Mouse (Mus musculus) heart, adult 9 months (tissue): ENCODE data around the gene Nomo1.
A peak's percentile ranks its signal among the peaks of the same experiment; 100 is the strongest.

Source experiments
- DNase-seq, 2 experiments: peaks; one replicate each; pipeline ENCODE4 v3.0.0; 2022; ENCODE audit warnings: low spot score in 2 of 2

Gene Nomo1

DNA sequence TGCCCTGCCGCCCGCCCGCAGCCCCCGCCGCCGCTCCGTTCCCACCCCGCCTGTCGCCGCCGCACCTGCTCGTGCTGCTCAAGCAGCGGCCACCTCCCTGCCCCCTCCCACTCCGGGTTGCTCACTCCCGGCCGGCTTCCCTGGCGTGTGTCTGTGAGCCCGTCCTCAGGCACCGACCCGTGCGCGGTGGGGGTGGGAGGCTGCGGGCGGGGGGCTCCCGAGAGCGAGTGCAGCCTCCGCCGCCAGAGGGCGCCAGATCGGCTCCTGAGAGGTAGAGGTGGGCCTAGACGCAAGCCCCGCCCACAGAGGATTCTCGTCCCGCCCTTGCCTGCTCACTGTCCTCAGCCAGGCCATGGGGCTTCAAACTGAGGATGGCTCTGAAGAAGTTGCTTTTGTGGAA lies 67.1 kb downstream of the Nomo1 start, which contains the start of gene Kcnj11:
Gene Kcnj11, minus strand, starts transcription at position 202 of the 400 bp plus-strand sequence.
- DNase-seq, result peak; percentile 46 to 59

DNA sequence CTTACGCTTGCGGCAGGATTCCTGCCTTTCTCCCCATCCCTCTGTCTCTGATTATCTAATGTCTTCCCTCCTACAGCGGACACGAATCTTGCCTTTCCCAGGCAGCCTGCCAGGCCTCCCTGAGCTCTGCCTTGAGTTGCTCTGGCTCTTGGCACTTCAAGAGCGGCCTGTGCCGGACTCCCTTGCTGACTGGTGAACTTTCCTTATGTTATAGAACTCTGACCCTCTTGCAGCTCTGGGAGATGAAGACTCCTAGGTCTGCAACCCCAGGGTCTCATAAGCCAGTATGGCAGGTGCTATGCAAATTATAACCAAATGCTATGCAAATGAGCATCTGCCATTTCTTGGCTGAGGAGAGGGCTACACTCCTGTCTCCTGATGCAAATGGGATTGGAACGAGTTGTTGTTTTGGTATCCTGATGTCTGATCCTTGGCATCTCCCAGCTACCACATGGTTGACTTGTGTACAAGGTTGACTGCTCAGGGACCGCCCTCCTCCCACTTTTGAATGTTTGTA lies 69.6 kb downstream of the Nomo1 start:
- no peak for DNase-seq

DNA sequence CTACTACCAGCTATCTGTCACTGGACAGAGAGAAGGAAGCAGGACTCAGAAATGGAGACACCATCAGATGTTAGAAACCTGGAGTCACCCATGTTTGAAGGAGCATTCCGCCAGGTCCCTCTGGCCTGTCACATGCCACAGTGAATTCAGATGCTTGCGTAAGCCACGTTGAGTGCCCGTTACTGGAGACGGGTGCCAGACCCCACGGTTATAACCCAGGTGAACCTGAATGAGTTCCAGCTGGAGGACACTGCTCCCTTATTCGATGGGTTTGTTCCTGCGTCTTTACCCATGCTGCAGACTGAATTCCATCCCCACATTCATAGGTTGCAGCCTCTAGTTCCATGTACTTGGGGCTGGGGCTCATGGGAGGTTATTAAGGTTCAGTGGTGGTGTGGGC lies 70.3 kb downstream of the Nomo1 start:
- no peak for DNase-seq

DNA sequence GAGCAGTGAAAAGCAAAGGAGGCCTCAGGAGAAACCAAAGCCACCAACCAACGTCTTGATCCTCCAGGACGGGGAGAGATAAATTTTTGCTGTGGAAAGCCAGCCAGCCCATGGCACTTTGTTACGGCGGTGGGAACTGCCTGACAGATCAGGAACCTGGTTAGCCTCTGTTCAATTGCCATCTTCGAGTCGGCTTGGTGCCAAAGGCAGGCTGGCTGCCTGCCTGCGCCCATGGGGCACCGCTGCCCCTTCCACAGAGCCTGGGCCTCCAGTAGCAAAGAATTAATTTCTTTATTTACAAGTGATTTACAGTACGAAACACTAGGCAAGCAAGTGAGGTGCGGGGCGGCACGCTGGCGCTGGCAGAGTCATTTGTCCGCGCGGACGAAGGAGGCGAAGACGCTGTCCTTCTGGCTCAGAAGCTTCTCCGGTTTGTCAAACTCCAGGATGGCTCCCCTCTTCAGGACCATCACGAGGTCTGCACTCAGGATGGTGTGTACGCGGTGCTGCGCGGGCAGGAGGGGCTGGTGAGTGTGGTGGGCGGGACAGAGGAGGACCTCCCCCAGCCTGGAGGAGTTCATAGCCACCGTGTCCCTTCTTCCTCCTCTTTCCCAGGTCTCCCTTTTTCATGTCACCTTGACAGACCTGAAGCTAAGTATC lies 70.9 kb downstream of the Nomo1 start:
- DNase-seq, result no peak

DNA sequence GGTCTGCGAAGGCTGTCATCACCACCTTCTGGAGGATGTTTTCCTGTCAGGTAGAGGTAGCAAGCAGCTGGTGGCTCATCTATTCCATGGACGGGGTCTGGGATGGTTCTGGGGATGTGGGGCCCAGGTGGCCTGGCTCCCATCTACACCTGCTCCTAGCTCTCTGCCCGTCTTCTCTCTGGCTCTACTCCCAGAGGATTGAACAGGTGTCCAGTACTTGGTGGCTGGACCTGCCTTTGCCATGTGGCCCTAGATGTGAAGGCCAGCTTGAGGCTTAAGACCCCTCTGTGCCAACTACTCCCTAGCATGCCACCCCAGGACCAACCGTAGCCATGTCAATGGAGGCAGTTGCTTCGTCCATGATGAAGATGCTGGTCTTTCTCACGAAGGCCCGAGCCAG lies 72.0 kb downstream of the Nomo1 start:
- no peak for DNase-seq

DNA sequence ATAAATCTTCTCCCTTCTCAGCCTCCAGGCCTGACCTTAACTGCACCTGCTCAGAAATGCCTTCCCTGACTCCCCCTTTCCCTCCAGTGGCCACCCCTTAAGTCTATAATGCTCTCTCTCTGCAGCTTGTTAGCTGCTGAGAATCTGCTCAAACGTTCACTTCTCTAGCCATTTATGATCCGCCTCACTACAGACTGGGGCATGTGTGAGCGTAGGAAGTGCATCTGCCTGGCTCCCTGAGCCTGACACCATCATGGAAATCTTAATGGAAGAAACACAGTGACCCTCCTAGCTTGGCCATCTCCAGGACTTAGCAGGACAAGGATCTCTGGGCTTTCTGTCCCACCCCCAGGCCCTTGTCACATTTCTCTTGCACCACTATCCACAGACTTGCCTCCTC lies 76.6 kb downstream of the Nomo1 start:
- DNase-seq, result no peak

DNA sequence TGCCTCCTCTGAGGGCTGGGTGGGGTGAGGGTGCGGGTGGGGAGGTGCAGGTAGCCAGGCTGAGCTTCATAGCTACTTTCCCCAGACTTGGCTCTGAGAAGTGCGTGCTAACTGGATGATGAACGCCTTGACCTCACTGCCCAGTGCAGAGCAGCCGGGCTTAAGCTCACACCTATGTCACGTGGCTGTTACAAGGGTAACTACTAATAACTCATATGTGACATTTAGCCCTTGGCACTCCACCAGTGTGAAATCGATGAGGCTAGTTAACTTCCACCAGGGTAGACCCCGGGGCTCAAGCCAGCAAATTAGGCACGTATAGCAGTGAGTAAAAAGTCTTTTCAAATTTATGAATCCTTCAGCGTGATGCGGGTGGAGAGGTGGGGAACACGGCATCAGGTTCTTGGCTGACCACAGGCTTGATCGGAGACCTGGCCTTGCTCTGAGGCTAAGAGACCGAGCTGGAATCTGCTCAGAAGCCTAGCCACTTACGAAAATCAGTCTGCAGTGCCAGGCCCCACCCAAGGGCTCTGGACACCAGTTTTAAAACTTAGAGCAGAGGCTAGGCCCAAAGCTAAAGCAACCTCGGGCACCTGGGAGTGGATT lies 77.8 kb downstream of the Nomo1 start:
- DNase-seq, result no peak

DNA sequence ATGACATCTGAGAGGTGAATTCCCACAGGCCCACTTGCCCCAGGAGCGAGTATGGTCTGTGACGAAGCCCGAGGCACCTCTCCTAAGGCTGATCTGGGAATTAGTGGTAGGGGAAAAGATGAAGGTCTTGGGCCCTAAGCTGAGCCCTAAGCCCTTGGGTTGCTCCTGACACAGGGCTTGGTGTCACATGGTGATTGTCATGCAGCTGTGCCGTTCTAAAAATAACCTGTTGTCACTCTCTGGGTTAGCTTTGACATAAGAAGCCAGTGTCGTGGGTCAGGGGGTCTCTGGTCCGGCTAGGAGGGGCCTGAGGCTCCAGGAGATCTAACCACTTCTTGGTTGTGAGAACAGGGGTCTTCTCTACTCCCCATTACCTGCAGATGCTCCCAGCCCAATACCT lies 78.4 kb downstream of the Nomo1 start:
- DNase-seq, result peak in 1 of 2 experiments; percentile 52

DNA sequence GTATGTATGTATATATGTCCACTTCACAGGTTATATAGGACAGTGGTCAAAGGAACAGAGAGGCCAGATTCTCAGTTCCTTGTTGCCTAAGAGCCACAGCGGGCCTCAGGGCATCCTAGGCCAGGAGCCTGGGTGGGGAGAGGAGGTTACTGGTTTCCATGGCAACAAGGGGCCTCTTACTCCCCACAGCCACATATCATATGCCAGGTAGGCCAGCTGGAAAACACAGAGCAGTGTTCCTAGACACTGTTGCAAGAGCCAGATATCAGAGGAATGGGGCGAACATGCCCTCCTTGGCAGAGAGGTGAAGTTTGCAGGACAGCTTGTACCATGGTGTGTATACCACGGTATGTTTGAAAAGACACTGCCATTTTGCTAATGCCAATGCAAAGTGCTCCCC lies 79.9 kb downstream of the Nomo1 start:
- DNase-seq, result no peak

DNA sequence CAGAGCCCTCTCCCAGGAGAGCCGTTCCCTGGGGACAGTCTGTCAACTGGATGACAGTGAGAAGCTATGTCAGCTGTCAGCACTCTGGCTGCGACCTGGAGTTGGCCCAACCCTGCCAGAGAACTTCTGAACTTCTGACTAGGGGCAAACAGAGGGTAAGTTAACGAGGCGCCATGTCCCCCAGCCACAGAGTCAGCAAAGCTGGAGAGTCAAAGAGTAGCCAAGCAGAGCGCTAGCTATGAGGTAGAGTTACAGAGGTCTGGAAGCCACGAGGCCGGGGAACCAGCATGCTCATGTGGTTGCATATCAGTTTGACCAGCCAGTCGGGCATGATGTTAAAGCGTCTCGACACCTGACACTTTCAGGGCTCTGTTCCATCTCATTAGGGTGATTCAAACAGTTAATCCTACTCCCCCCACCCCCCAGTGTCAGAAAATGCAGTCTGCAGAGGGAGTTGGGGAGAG lies 82.7 kb downstream of the Nomo1 start:
- DNase-seq, result peak; percentile 62 to 79

DNA sequence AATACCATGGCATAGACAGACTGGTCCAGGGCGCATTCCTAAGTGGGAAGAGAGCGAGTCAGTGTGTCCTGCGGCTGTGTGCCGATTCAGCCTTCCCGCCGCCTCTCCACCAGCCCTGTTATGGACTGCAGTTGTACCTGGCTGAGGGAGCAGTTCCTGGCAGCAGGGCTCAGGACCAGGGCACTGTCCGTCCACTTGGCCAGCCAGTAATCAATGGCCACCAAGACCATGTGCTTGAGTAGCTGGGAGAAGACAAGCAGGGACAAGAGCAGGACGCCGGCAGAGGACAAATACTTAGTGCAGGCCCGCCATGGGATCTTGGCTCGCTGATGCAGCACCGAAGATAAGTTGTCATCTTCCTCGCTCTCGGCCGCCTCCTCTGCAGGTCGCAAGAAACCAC lies 83.5 kb downstream of the Nomo1 start:
- no peak for DNase-seq

DNA sequence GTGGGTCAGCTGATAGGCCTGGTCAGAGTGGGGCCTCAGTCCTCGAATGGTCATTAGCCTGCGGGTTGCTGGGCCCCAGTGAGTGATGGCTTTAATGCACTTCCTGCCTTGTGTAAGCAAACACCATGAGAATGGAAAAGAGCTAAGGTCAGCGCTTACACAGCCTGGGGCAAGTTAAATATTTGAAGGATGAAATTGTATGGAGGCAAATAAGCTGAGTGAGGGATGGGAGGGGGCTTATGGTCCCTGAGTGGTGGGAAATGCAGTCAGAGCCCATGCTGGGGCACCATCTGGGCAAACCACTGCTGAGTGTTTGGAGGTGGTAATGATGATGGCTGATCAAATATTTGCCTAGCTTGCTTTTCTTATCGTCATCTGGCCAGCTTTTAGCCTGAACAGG lies 89.5 kb downstream of the Nomo1 start:
- no peak for DNase-seq

DNA sequence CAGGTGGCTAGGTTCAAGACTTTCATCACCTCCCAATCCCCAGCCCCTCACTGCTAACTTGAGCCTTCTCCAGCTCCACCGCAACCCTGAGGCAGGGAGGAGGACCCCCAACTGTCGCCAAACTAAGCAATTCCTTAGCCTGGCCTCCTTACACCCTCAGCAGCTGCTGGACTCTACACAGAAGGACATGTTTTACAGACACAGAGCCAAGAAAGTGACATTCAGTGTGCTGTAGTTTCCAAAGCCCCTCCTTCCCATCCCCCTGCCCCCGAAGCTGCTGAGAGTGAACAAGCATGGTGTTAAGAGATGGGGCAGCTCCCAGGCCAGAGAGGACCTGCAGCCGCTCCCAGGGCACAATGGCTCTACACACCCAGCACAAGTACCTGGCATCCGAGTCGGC lies 91.0 kb downstream of the Nomo1 start:
- no peak for DNase-seq

DNA sequence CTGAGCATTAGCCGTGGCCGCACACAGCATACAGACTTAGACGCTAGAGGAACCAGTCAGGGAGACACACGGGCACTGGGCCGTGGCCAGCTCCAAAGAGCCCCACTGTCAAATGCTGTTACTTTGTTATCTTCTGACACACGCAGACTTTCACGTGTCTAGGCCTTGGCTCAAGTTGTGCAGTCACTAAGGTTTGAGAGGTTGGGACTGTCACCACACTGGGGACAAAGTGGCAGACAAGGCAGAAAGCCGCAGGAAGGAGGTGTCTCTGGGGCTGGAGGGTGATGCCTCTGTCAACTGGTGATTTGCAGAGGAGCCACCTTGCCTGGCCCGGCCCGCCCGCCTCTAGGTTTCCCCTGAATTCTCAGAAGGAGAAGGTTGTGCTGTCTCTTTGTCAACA lies 91.8 kb downstream of the Nomo1 start:
- DNase-seq, result no peak

DNA sequence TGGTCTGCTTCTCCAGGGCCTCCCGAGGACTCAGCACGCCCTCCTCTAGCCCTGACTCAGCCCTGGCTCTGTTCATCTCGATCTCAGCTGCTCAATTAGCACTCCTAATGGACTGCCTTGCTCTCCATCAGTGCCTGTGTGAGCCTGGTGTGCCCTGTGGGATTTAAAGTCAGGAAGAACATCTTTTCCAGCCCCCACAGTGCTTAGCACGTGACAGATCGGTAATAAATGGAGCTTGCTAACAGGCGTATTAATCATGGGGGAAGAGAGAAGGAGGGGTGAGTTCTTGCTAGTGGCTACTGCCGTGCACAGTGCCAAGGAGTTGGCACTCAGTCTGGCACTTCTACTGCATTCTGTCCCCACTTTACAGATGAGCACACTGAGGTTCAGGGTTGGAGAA lies 94.7 kb downstream of the Nomo1 start:
- DNase-seq, result no peak

DNA sequence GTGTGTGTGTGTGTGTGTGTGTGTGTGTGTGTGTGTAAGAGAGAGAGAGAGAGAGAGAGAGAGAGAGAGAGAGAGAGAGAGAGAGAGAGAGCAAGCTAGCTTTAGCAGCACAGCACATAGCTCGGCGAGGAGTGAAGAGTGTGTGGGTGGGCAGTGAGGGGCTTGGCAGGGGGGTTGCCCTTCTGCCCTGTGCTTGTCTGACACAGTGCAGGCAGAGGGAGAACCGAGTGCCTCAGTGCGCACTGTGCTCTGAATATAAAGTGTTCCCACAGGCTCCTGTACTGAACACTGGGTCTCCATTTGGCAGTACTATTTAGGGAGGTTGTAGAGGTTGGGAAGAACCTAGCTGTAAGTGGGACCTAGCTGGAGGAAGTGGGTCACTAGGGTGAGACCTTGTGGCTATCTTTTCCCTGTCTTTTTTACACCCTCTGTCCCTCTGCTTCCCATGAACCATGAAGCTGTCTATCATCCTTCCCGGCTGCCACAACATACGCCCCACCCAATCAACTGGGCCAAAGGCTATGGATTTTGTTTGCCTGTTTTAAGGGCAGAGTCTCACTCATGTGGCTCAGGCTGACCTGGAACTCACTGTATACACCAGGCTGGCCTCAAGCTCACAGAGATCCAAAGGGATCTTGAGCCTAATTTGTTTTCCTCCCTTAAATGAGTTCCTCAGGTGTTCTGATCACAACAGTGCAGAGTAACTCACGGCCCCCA lies 96.1 kb downstream of the Nomo1 start:
- DNase-seq, result no peak

DNA sequence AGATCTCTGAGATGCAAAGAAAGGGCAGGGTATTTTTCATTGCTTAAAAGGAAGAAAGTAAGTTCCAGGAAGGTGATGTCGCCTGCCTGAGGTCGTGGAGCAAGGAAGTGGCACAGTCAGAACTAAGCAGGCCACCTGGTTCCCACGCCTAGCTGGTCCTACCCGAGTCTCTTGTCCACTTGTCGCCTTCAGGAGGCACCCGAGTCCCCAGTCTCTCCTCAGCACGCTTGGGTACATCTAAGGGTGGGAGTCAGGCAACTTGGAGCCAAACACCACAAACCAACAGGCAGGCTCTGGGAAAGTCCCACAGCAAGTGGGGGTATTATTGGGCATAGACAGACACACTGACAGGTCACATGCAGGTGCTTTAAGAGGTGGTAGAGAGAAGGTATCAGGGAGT lies 97.2 kb downstream of the Nomo1 start:
- no peak for DNase-seq

DNA sequence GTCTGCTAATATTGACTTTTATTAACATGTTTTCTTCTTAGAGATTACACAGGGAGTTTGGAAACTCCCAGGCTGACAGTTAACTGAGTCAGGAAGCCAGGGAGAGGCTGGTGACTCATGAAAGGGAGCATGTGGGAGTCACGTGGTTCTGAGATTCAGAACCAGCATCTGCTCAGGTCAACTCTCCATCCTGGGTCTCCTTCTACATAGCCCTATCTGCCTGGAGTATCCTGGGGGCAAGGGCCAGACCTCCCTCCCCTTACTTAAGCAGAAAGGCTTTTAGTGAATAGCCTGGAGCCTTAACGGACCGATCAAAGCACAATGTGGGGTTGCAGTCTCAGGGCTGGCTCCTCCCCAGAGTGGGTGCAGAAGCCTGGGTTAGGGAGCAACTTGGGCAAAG lies 97.8 kb downstream of the Nomo1 start:
- no peak for DNase-seq

DNA sequence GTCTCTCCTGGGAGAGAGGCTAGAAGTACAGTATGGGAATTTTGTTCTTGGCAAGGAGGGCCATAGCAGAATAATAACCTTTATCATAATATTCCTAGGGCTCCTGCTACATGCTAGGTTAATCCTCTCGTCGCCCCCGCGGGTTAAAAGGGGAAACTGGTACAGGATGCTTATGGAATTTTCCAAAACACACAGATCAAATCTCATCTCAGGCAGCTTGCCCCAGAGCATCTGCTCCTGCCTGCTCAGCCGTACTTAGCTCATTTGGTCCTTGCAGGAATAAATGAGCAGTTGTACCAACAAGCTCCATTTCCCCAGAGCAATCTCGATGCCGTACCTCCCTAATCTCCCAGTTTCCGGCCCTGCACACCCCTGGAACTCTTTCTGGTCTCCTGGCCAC lies 98.3 kb downstream of the Nomo1 start:
- DNase-seq, result no peak

DNA sequence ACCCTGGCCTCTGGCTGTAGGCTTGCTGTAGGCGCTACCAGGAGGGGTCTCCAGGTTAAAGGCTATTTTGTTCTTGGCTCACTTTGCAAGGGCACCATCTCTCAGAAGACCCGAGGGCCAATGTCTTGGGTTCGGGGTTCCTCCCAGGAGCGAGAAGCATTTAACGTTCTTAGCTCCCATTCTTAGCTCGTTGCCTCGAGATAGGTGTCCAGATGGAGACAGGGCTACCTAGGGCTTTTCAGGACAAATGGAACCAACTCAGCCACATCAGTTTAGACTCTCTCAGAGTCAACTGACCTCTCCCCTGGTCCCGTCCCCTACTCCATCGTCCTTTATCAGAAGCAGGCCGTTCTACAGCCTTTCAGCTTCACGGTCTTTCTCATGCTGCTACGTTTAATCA lies 98.7 kb downstream of the Nomo1 start:
- no peak for DNase-seq
